Mouse (Mus musculus) heart, embryonic 16.5 days (tissue): ENCODE measurements around the gene Tgif2. TPM values are rescaled to one million over a fixed set of nuclear protein-coding genes. Genes with fewer than 3 reads are reported as not detected.
A peak's percentile ranks its signal among the peaks of the same experiment; 100 is the strongest.

Source experiments
- ATAC-seq: fragments of 200-750 bp; cut with Nextera tagmentation; replicated peaks from 2 replicates; pipeline ENCODE4 v1.8.0; 2017; ENCODE audit warnings: moderate number of reproducible peaks; ENCODE audit not compliant: insufficient read depth, low FRiP score; ENCODE audit errors: extremely low read depth
- H3K27ac ChIP-seq: fragments of 300-500 bp; sonication (generic); 2 replicates; pipeline ENCODE4 v1.5.1; 2014; ENCODE audit warnings: mild to moderate bottlenecking, low read length, control low read depth, moderate library complexity
- H3K27me3 ChIP-seq: fragments of 300-500 bp; sonication (generic); 2 replicates; pipeline ENCODE4 v1.6.1; 2014; ENCODE audit warnings: low read length, mixed read lengths; ENCODE audit not compliant: control insufficient read depth, insufficient read depth
- H3K36me3 ChIP-seq: fragments of 300-500 bp; sonication (generic); 2 replicates; pipeline ENCODE4 v1.6.1; 2014; ENCODE audit not compliant: control insufficient read depth, insufficient read depth
- H3K4me1 ChIP-seq: fragments of 300-500 bp; sonication (generic); 2 replicates; pipeline ENCODE4 v1.6.1; 2014; ENCODE audit warnings: low read length, mixed read lengths; ENCODE audit not compliant: control insufficient read depth, insufficient read depth
- H3K4me2 ChIP-seq: fragments of 300-500 bp; sonication (generic); 2 replicates; pipeline ENCODE4 v1.6.1; 2014; ENCODE audit warnings: low read depth, mild to moderate bottlenecking, control low read depth, low read length
- H3K4me3 ChIP-seq: fragments of 300-500 bp; sonication (generic); 2 replicates; pipeline ENCODE4 v1.5.1; 2014; ENCODE audit warnings: mild to moderate bottlenecking, control low read depth, low read length
- H3K9ac ChIP-seq: fragments of 300-500 bp; sonication (generic); 2 replicates; pipeline ENCODE4 v1.6.1; 2014; ENCODE audit warnings: low read length, control low read depth
- H3K9me3 ChIP-seq: fragments of 300-500 bp; sonication (generic); replicated peaks from 2 replicates; pipeline ENCODE4 v1.6.1; 2016; ENCODE audit warnings: low read length; ENCODE audit not compliant: control insufficient read depth
- WGBS: fragments of 180-500 bp; shearing (Covaris S2); extraction: QIAGEN DNeasy Blood & Tissue Kit; methylation state at CpG from one replicate; pipeline ENCODE4 v1.1.7; 2014; 5-methylcytosine and 5-hydroxymethylcytosine counted together
- polyA plus RNA-seq: library from polyadenylated mRNA; unstranded; fragments of >200 nt; fragmentation: Nextera tagmentation; extraction: Ambion mirVana; gene quantifications from 2 replicates; pipeline ENCODE4 v1.2.1, GENCODE M21; 2015

The Tgif2 gene
- polyA plus RNA-seq, 1 experiment from 2014 or later = 28.9 TPM

- H3K27me3 ChIP-seq = no peaks in the 10 kb centered on the region
- peak within 1 kb of the TSS; percentile 93 for H3K4me2 ChIP-seq
- H3K27ac ChIP-seq = peak within 1 kb of the TSS; percentile 94
- peaks cover 22% of the 10 kb centered on the region for H3K4me1 ChIP-seq
- peak within 1 kb of the TSS; percentile 99 for H3K9ac ChIP-seq
- peak; percentile 92 for ATAC-seq
- WGBS = under 1% methylated on average over 95 of the region's 98 CpGs
- peaks cover 8% of the 10 kb centered on the region; the same call in 1 of the 2 replicates for H3K36me3 ChIP-seq
- no peaks in the 10 kb centered on the region for H3K9me3 ChIP-seq
- H3K4me3 ChIP-seq = peak within 1 kb of the TSS; percentile 86
These were observed 23.1 kb downstream of the Tgif2 start, which contains the start of gene Rab5if for GRCm38 (mm10) chr2:156862772-156863486. Gene Rab5if (plus strand): TSS chr2:156863128.

- peak overlapping the region; percentile 86 for H3K4me3 ChIP-seq
- peak overlapping the region; percentile 93 for H3K4me2 ChIP-seq
- WGBS = under 1% methylated on average over 28 of the region's 28 CpGs
- peak overlapping the region; percentile 99 for H3K9ac ChIP-seq
- peak overlapping the region; percentile 93 for H3K27ac ChIP-seq
- peaks cover 8% of the 10 kb centered on the region; the same call in 1 of the 2 replicates for H3K36me3 ChIP-seq
- no peaks in the 10 kb centered on the region for H3K9me3 ChIP-seq
- ATAC-seq = no peak; the same call in 1 of the 2 replicates
- no peaks in the 10 kb centered on the region for H3K27me3 ChIP-seq
- H3K4me1 ChIP-seq = peaks cover 15% of the 10 kb centered on the region
These were observed 23.8 kb downstream of the Tgif2 start for GRCm38 (mm10) chr2:156863487-156864160.

DNA sequence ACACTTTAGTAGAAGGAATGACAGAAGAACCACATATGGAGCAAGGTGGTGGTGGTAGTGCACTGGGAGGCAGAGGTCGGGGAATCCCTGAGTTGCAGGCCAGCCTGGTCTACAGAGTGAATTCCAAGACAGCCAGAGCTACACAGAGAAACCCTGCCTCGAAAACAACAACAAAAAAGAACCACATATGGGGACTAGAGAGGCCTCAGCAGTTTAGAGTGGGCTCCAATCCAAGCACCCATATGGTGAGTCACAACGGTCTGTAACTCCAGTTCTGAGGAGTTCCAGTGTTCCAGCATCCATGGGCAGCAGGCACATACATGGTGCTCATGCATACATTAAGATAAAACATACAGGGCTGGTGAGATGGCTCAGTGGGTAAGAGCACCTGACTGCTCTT, 24.7 kb downstream of the Tgif2 start:
- ATAC-seq = no peak
- Histone ChIP-seq H3K27ac (peak overlapping the region; percentile 93; the same call in 1 of the 2 replicates), H3K4me3 (peak overlapping the region; percentile 86), H3K27me3 (no peaks in the 10 kb centered on the region), H3K4me1 (peaks cover 15% of the 10 kb centered on the region), H3K9ac (no peak overlapping the region; the same call in 1 of the 2 replicates), H3K4me2 (peak overlapping the region; percentile 93), H3K9me3 (no peaks in the 10 kb centered on the region), H3K36me3 (peaks cover 10% of the 10 kb centered on the region; the same call in 1 of the 2 replicates)
- 66% methylated on average over 3 of the region's 3 CpGs for WGBS

DNA sequence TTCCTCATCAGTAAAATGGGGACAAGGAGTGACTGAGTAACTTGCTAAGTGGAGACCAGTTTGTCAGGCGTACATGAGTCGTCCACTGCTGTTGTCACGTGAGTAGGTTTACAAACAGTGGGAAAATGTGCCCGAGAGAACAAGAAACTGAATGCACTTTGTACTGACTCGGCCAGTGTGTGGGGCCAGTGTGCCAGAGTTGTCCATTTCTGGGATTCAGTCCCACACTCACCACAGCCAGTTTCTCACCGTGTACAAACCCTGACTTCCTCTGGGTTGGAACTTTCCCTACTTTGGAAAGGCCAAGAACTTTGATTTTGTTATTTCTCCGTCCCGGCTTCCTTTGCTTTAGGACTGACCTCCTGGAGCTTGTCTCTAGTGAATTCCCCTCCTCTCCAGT, 29.2 kb downstream of the Tgif2 start:
- ATAC-seq = no peak
- no peak overlapping the region for H3K27ac ChIP-seq
- 80% methylated on average over 8 of the region's 8 CpGs for WGBS
- no peak overlapping the region for H3K4me2 ChIP-seq
- no peak overlapping the region for H3K4me3 ChIP-seq
- H3K27me3 ChIP-seq = no peaks in the 10 kb centered on the region
- H3K9ac ChIP-seq = no peak overlapping the region
- peaks cover 29% of the 10 kb centered on the region for H3K36me3 ChIP-seq
- peaks cover 16% of the 10 kb centered on the region for H3K4me1 ChIP-seq
- H3K9me3 ChIP-seq = no peaks in the 10 kb centered on the region

DNA sequence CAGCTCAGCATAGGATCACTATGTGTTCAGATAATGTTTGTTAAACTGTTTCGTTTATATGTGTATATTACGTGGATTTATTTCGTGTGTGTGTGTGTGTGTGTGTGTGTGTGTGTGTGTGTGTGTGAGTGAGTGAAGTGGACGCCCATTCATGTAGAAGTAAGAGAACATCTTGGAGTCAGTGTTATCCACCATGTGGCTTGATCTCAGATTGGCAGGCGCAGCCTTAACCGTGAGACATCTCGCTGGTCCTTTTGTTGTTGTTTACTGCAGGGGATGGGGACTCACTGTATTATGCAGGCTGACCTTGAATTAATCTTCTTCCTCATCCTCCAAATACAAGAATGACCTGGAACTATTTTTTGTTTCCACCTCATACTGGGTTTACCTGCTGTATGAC, 29.7 kb downstream of the Tgif2 start:
- no peak overlapping the region for H3K9ac ChIP-seq
- H3K36me3 ChIP-seq = peaks cover 33% of the 10 kb centered on the region
- no peak overlapping the region for H3K4me2 ChIP-seq
- no peaks in the 10 kb centered on the region for H3K9me3 ChIP-seq
- H3K4me1 ChIP-seq = peaks cover 11% of the 10 kb centered on the region
- WGBS = 85% methylated on average over 7 of the region's 7 CpGs
- ATAC-seq = no peak
- no peak overlapping the region for H3K27ac ChIP-seq
- no peaks in the 10 kb centered on the region for H3K27me3 ChIP-seq
- H3K4me3 ChIP-seq = no peak overlapping the region

DNA sequence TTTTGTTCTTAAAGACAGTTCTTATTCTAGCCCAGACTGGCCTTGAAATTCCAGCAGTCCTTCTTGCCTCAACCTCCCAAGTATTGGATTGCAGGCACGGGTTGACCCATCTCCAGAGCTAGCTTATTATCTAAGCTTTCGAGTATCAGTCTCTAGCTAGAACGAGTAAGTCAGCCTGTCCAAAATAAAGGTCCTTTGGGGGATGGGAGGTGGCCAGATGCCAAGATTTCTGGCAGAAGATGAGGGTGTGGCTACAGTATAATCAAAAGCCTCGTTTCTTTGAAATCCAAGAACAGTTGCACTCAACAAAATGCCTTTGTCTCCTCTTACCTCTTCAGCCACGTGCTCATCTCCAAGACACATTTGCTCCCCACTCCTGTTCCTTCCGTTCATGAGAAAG, 30.7 kb downstream of the Tgif2 start:
- 27% methylated on average over 6 of the region's 6 CpGs for WGBS
- no peaks in the 10 kb centered on the region for H3K9me3 ChIP-seq
- no peak overlapping the region for H3K4me2 ChIP-seq
- no peak overlapping the region for H3K27ac ChIP-seq
- no peaks in the 10 kb centered on the region for H3K27me3 ChIP-seq
- H3K4me3 ChIP-seq = no peak overlapping the region
- no peak for ATAC-seq
- H3K4me1 ChIP-seq = peaks cover 10% of the 10 kb centered on the region
- H3K9ac ChIP-seq = no peak overlapping the region
- H3K36me3 ChIP-seq = peaks cover 33% of the 10 kb centered on the region

DNA sequence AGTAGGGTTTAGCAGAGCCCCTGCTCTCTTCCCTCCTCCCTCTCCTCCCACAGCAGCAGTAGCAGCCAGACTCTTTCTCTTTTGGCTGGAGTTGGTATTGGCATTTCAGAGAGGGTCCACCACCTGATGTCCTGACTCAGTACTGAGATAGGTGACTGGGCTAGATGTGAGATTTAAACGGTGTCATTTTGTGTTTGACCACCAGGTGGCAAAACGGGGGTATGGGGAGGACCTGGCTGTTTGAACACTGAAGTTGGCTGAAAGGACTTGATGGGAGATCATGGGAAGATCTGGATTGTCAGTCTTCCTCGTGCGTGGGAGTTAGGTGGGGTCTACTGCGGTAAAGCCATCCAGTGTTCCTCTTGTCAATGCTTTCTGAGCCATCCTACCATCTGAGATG, 33.8 kb downstream of the Tgif2 start:
- 24% methylated on average over 5 of the region's 5 CpGs for WGBS
- ATAC-seq = no peak
- no peak overlapping the region for H3K9ac ChIP-seq
- no peak overlapping the region for H3K27ac ChIP-seq
- H3K27me3 ChIP-seq = no peaks in the 10 kb centered on the region
- no peak overlapping the region for H3K4me3 ChIP-seq
- no peak overlapping the region for H3K4me2 ChIP-seq
- H3K36me3 ChIP-seq = peaks cover 27% of the 10 kb centered on the region
- H3K9me3 ChIP-seq = no peaks in the 10 kb centered on the region
- peaks cover 10% of the 10 kb centered on the region for H3K4me1 ChIP-seq

GRCm38 (mm10) chr2:156874047-156874759, 34.4 kb downstream of the Tgif2 start:
- WGBS = 90% methylated on average over 8 of the region's 8 CpGs

More at GRCm38 (mm10) chr2:156874047-156874759, 34.4 kb downstream of the Tgif2 start:
- Histone ChIP-seq H3K4me3 (no peak overlapping the region), H3K9ac (no peak overlapping the region), H3K27ac (no peak overlapping the region), H3K9me3 (no peaks in the 10 kb centered on the region), H3K4me2 (no peak overlapping the region), H3K27me3 (no peaks in the 10 kb centered on the region), H3K36me3 (peaks cover 26% of the 10 kb centered on the region), H3K4me1 (peaks cover 10% of the 10 kb centered on the region)
- no peak for ATAC-seq
